Mouse (Mus musculus) heart, adult 2 months (tissue): ENCODE results near the gene Baz2b. TPM values are rescaled to one million over a fixed set of nuclear protein-coding genes. Genes with fewer than 3 reads are reported as not detected.

Experiments
- DNase-seq, 2 experiments: peaks; one replicate each; pipeline ENCODE4 v3.0.0; 2021
- H3K27ac ChIP-seq: fragments of 200-600 bp; 2 replicates; pipeline ENCODE4 v1.8.1; 2022
- H3K27me3 ChIP-seq: fragments of 200-500 bp; 2 replicates; pipeline ENCODE4 v1.6.1; 2012; ENCODE audit warnings: mild to moderate bottlenecking, low read length, inconsistent platforms, mixed read lengths; ENCODE audit not compliant: control insufficient read depth, insufficient read depth
- H3K36me3 ChIP-seq: fragments of 200-500 bp; 2 replicates; pipeline ENCODE4 v1.6.1; 2012; ENCODE audit warnings: low read length, inconsistent platforms; ENCODE audit not compliant: control insufficient read depth, insufficient read depth
- H3K4me1 ChIP-seq: fragments of 200-500 bp; 2 replicates; pipeline ENCODE4 v1.6.1; 2011; ENCODE audit warnings: low read length; ENCODE audit not compliant: control insufficient read depth, insufficient read depth
- H3K4me3 ChIP-seq: fragments of 200-600 bp; 2 replicates; pipeline ENCODE4 v1.8.1; 2022
- H3K79me2 ChIP-seq: fragments of 200-500 bp; replicated peaks from 2 replicates; pipeline ENCODE4 v1.6.1; 2012; ENCODE audit warnings: mild to moderate bottlenecking, inconsistent platforms, low read length, moderate library complexity, mixed read lengths; ENCODE audit not compliant: control insufficient read depth, insufficient read depth
- H3K9ac ChIP-seq: fragments of 200-500 bp; 2 replicates; pipeline ENCODE4 v1.6.1; 2012; ENCODE audit warnings: low read depth, mild to moderate bottlenecking, control low read depth, inconsistent platforms, low read length, mixed read lengths
- CTCF ChIP-seq: fragments of 200-600 bp; IDR thresholded peaks from 2 replicates; pipeline ENCODE4 v1.8.1; 2022; ENCODE audit warnings: antibody characterized with exemption, mild to moderate bottlenecking, moderate library complexity
- EP300 ChIP-seq: fragments of 200-500 bp; IDR thresholded peaks from 2 replicates; pipeline ENCODE4 v1.6.1; 2011; ENCODE audit warnings: low read depth, low read length, control low read depth; ENCODE audit not compliant: insufficient read depth
- POLR2A ChIP-seq: fragments of 200-500 bp; IDR thresholded peaks from 2 replicates; pipeline ENCODE4 v1.6.1; 2011; ENCODE audit warnings: mild to moderate bottlenecking, low read depth, low read length, control low read depth; ENCODE audit not compliant: insufficient read depth
- WGBS: fragments of 180-500 bp; shearing (Covaris S2); methylation state at CpG from one replicate; pipeline ENCODE4 v1.1.7; 2018; 5-methylcytosine and 5-hydroxymethylcytosine counted together
- intact Hi-C: fragments of 180-260 bp; cut with DNase I; formaldehyde crosslinking; loops from one replicate; pipeline ENCODE4 v1.15.1; 2025
- polyA plus RNA-seq: library from polyadenylated mRNA; depleted of rRNA; stranded (reverse); fragments of >200 nt; gene quantifications from 2 replicates; pipeline ENCODE4 v1.2.3, GENCODE M21; 2012
- total RNA-seq, 2 experiments: library from RNA; stranded (reverse); gene quantifications; 2 replicates each; pipeline ENCODE4 v1.2.3; 2021

The Baz2b gene
- total and polyA plus RNA-seq, 3 experiments, result 12.8 to 39.5 (median 39.5) TPM

GRCm38 (mm10) chr2:60019546-60020250 is 189.9 kb downstream of the Baz2b start:
- H3K4me3 ChIP-seq, result no peak overlapping the region
- no peaks in the 10 kb centered on the region for H3K36me3 ChIP-seq
- H3K27me3 ChIP-seq, result no peaks in the 10 kb centered on the region
- WGBS, result 96% methylated on average over 3 of the region's 3 CpGs
- TF ChIP-seq CTCF, result no peak
- no peak for TF ChIP-seq EP300
- no peak for TF ChIP-seq POLR2A
- H3K27ac ChIP-seq, result no peak overlapping the region
- intact Hi-C loops, result no loop called here
- no peaks in the 10 kb centered on the region for H3K4me1 ChIP-seq
- no peak for DNase-seq
- peaks cover 3% of the 10 kb centered on the region for H3K79me2 ChIP-seq
- no peak overlapping the region for H3K9ac ChIP-seq

- H3K9ac ChIP-seq, result no peak overlapping the region
- no peak for TF ChIP-seq CTCF
- TF ChIP-seq POLR2A, result no peak
- no peak for TF ChIP-seq EP300
- intact Hi-C loops, result no loop called here
- no peaks in the 10 kb centered on the region for H3K4me1 ChIP-seq
- no peak overlapping the region for H3K27ac ChIP-seq
- DNase-seq, result peak in 1 of 2 experiments; percentile 44
- H3K27me3 ChIP-seq, result no peaks in the 10 kb centered on the region
- peaks cover 3% of the 10 kb centered on the region for H3K79me2 ChIP-seq
- H3K4me3 ChIP-seq, result no peak overlapping the region
- H3K36me3 ChIP-seq, result no peaks in the 10 kb centered on the region
- WGBS, result 77% methylated on average over 10 of the region's 10 CpGs
These were observed 190.7 kb downstream of the Baz2b start for GRCm38 (mm10) chr2:60018875-60019501.

- Histone ChIP-seq H3K4me3 (no peak overlapping the region), H3K9ac (no peak overlapping the region), H3K27ac (no peak overlapping the region), H3K4me1 (peaks cover 1% of the 10 kb centered on the region), H3K36me3 (no peaks in the 10 kb centered on the region), H3K79me2 (peaks cover 1% of the 10 kb centered on the region; the same call in 1 of the 2 replicates), H3K27me3 (no peaks in the 10 kb centered on the region)
- TF ChIP-seq POLR2A (no peak), CTCF (no peak), EP300 (no peak)
- intact Hi-C loops, result no loop called here
- WGBS, result 80% methylated on average over 3 of the region's 3 CpGs
- DNase-seq, result no peak
These were observed 198.1 kb downstream of the Baz2b start for GRCm38 (mm10) chr2:60011526-60011925.

GRCm38 (mm10) chr2:60003665-60004045 is 206.0 kb downstream of the Baz2b start:
- intact Hi-C loops, result no loop called here
- H3K27me3 ChIP-seq, result no peaks in the 10 kb centered on the region
- no peak overlapping the region for H3K4me3 ChIP-seq
- 94% methylated on average over 5 of the region's 5 CpGs for WGBS
- H3K9ac ChIP-seq, result no peak overlapping the region
- DNase-seq, result no peak
- no peak overlapping the region for H3K27ac ChIP-seq
- H3K36me3 ChIP-seq, result no peaks in the 10 kb centered on the region; the same call in none of the 2 replicates
- TF ChIP-seq POLR2A, result no peak
- no peak for TF ChIP-seq CTCF
- H3K4me1 ChIP-seq, result no peaks in the 10 kb centered on the region; the same call in 1 of the 2 replicates
- H3K79me2 ChIP-seq, result no peaks in the 10 kb centered on the region

- Histone ChIP-seq H3K79me2 (no peaks in the 10 kb centered on the region), H3K4me1 (no peaks in the 10 kb centered on the region; the same call in 1 of the 2 replicates), H3K4me3 (no peak overlapping the region), H3K27ac (no peak overlapping the region), H3K27me3 (no peaks in the 10 kb centered on the region), H3K9ac (no peak overlapping the region), H3K36me3 (no peaks in the 10 kb centered on the region; the same call in none of the 2 replicates)
- no peak for TF ChIP-seq EP300
- no peak for TF ChIP-seq POLR2A
- no peak for TF ChIP-seq CTCF
- 54% methylated on average over 5 of the region's 5 CpGs for WGBS
- no peak for DNase-seq
- intact Hi-C loops, result no loop called here
These were observed 206.5 kb downstream of the Baz2b start for GRCm38 (mm10) chr2:60003038-60003664.

GRCm38 (mm10) chr2:60000268-60000667 is 209.4 kb downstream of the Baz2b start:
- Histone ChIP-seq H3K4me1 (peaks cover 2% of the 10 kb centered on the region; the same call in 1 of the 2 replicates), H3K9ac (no peak overlapping the region), H3K79me2 (no peaks in the 10 kb centered on the region), H3K36me3 (no peaks in the 10 kb centered on the region; the same call in none of the 2 replicates), H3K4me3 (no peak overlapping the region), H3K27ac (no peak overlapping the region), H3K27me3 (no peaks in the 10 kb centered on the region)
- WGBS, result 98% methylated on average over 4 of the region's 4 CpGs
- intact Hi-C loops, result no loop called here
- no peak for TF ChIP-seq CTCF
- TF ChIP-seq POLR2A, result no peak
- TF ChIP-seq EP300, result no peak
- DNase-seq, result no peak
